Mouse (Mus musculus) G1E (cell line): Measurements from ENCODE around the gene Itih2.

ENCODE experiments used
- CTCF ChIP-seq: IDR thresholded peaks from 2 replicates; pipeline ENCODE4 v1.5.1; 2012; ENCODE audit warnings: low read depth, low read length, inconsistent platforms, mixed read lengths
- GATA1 ChIP-seq: IDR thresholded peaks from 2 replicates; pipeline ENCODE4 v1.6.1; 2012; ENCODE audit warnings: borderline replicate concordance, low read length, inconsistent platforms, mixed read lengths
- GATA2 ChIP-seq: IDR thresholded peaks from 2 replicates; pipeline ENCODE4 v1.6.1; 2012; ENCODE audit warnings: low read depth, low read length, inconsistent platforms, borderline replicate concordance
- POLR2AphosphoS5 ChIP-seq: IDR thresholded peaks from 2 replicates; pipeline ENCODE4 v1.6.1; 2012; ENCODE audit warnings: low read depth, low read length, inconsistent platforms; ENCODE audit not compliant: insufficient replicate concordance
- TAL1 ChIP-seq: conservative IDR thresholded peaks from 2 replicates; pipeline ENCODE4 v1.6.1; 2012; ENCODE audit warnings: low read depth, low read length, inconsistent platforms, mixed read lengths

GRCm38 (mm10) chr2:10094327-10095100, 36.7 kb downstream of the Itih2 start:
- no peak for TF ChIP-seq CTCF
- no peak for TF ChIP-seq TAL1
- TF ChIP-seq POLR2AphosphoS5, result no peak
- TF ChIP-seq GATA1, result no peak
- TF ChIP-seq GATA2, result no peak
